Mouse (Mus musculus) heart, postnatal 0 days (tissue): Measurements from ENCODE around the gene Frmpd1.

Source experiments
- CTCF ChIP-seq: IDR thresholded peaks from 2 replicates; pipeline ENCODE4 v1.5.1; 2016; ENCODE audit warnings: antibody characterized with exemption, control low read depth, low read depth
- EP300 ChIP-seq: IDR thresholded peaks from 2 replicates; pipeline ENCODE4 v1.6.1; 2016; ENCODE audit warnings: antibody characterized with exemption, low read depth

- no peak for TF ChIP-seq CTCF
- no peak for TF ChIP-seq EP300
Observed at GRCm38 (mm10) chr4:45267883-45268282, 83.2 kb downstream of the Frmpd1 start.
